Mouse (Mus musculus) spleen, postnatal 14 days (tissue): Measurements from ENCODE around the gene Gm28051.

Source experiments
- DNase-seq, 2 experiments: peaks; one replicate each; pipeline ENCODE4 v3.0.0; 2021 to 2022; ENCODE audit warnings: low spot score in 2 of 2

Gene Gm28051

GRCm38 (mm10) chr12:102706833-102707463, 50.6 kb downstream of the Gm28051 start:
- no peak for DNase-seq

- DNase-seq = no peak
Observed at GRCm38 (mm10) chr12:102705906-102706640, 51.5 kb downstream of the Gm28051 start.

GRCm38 (mm10) chr12:102705216-102705871, 52.2 kb downstream of the Gm28051 start:
- DNase-seq = peak; percentile 73 to 85

GRCm38 (mm10) chr12:102704457-102705198, 52.9 kb downstream of the Gm28051 start, which contains the start of gene Itpk1:
Itpk1 (minus strand) TSS chr12:102704930.
- no peak for DNase-seq

GRCm38 (mm10) chr12:102703921-102704408, 53.6 kb downstream of the Gm28051 start:
- DNase-seq = no peak

- DNase-seq = no peak
Observed at GRCm38 (mm10) chr12:102703441-102703840, 54.1 kb downstream of the Gm28051 start.

- DNase-seq = no peak
Observed at GRCm38 (mm10) chr12:102703111-102703412, 54.5 kb downstream of the Gm28051 start.

- peak; percentile 47 to 80 for DNase-seq
Observed at GRCm38 (mm10) chr12:102702356-102703110, 55.0 kb downstream of the Gm28051 start.

- DNase-seq = no peak
Observed at GRCm38 (mm10) chr12:102701691-102702207, 55.8 kb downstream of the Gm28051 start.

GRCm38 (mm10) chr12:102700453-102700852, 57.1 kb downstream of the Gm28051 start:
- DNase-seq = no peak

- no peak for DNase-seq
Observed at GRCm38 (mm10) chr12:102699156-102699555, 58.4 kb downstream of the Gm28051 start.

GRCm38 (mm10) chr12:102698089-102698684, 59.4 kb downstream of the Gm28051 start:
- DNase-seq = no peak

GRCm38 (mm10) chr12:102697381-102697780, 60.2 kb downstream of the Gm28051 start:
- DNase-seq = no peak

- DNase-seq = no peak
Observed at GRCm38 (mm10) chr12:102696635-102697354, 60.8 kb downstream of the Gm28051 start.

GRCm38 (mm10) chr12:102695369-102696239, 62.0 kb downstream of the Gm28051 start:
- no peak for DNase-seq

GRCm38 (mm10) chr12:102691761-102692160, 65.8 kb downstream of the Gm28051 start:
- no peak for DNase-seq

GRCm38 (mm10) chr12:102691180-102691579, 66.4 kb downstream of the Gm28051 start:
- no peak for DNase-seq

- DNase-seq = peak in 1 of 2 experiments; percentile 47
Observed at GRCm38 (mm10) chr12:102689773-102690563, 67.6 kb downstream of the Gm28051 start.
